Mouse (Mus musculus) forebrain, embryonic 14.5 days (tissue): ENCODE measurements around the gene Zcchc2. TPM values are rescaled to one million over a fixed set of nuclear protein-coding genes. Genes with fewer than 3 reads are reported as not detected.

Experiments used
- polyA plus RNA-seq: library from polyadenylated mRNA; unstranded; fragments of >200 nt; fragmentation: Nextera tagmentation; extraction: Ambion mirVana; gene quantifications from 2 replicates; pipeline ENCODE4 v1.2.1, GENCODE M21; 2014

Gene Zcchc2
- polyA plus RNA-seq, 1 experiment from 2014 or later = 1.7 TPM

Other genes with a start within 250 kb of the Zcchc2 start
- gene Tnfrsf11a, start 209.7 kb upstream of the Zcchc2 start, polyA plus RNA-seq = 0.17 and 0.37 TPM in 2 replicates
- 8.3 and 8.6 TPM in 2 replicates for gene Phlpp1, start 181.3 kb downstream of the Zcchc2 start, polyA plus RNA-seq